Mouse (Mus musculus): ENCODE measurements around the gene Igsf8.

Igsf8 gene

GRCm38 (mm10) chr1:172305153-172305552 lies 43.7 kb downstream of the Igsf8 start:
- DNase-seq = no peak

DNA sequence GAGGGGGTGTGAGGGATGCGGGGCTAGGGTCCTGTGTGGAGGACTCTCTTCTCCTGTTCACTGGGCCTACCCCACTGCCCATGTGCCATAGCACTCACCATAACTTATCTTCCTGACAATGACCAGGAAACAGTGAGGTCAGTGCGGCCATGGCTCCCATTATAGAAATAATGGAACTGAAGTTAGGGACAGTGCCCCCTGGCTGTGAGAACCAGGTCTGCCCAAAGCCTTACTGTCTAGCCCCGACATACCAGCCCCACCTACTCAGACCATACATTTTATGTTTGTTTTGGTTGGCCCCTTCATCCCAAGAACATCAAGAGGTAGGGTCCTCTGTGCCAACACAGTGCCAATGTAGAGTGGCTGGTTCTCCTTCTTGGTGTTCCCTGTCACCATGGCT lies 44.2 kb downstream of the Igsf8 start:
- DNase-seq = no peak

DNA sequence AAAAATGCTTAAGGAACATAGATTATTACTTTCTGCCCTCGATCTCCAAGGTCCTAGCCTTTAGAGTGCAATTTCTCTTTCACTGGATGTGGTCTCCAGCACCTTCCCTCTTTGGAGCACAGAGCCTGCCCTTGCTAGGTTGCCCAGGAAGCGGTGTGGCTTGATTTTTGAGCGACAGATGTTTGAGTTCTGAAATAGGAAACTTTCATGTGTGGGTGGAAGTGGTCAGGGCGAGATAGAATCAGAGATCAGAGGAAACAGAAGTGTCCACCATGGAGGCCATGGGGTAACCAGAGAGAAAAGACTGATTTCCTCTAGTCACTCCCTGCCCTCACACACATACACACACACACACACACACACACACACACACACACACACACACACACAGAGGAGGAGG lies 44.8 kb downstream of the Igsf8 start:
- DNase-seq = no peak

DNA sequence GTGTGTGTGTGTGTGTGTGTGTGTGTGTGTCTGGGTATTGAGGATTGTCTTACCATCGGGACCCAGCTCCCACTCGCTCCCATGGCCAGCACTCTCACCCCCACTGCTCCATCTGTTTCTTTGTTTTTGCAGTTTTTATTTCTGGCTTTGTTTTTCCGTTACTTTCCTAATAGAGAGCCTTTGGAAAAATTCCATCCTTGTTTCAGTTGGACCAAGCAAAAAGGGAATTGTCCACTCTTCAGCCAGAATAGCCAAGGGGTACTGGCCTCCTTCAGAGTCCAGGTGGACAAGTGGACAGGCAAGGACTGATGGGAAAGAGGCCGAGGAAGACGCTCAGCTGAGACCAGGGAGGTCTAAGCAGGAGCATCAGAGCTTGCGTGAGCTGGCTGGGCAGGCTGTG lies 45.4 kb downstream of the Igsf8 start:
- DNase-seq = no peak

GRCm38 (mm10) chr1:172307936-172308335 lies 46.5 kb downstream of the Igsf8 start:
- no peak for DNase-seq

GRCm38 (mm10) chr1:172308409-172308808 lies 47.0 kb downstream of the Igsf8 start:
- DNase-seq = no peak

DNA sequence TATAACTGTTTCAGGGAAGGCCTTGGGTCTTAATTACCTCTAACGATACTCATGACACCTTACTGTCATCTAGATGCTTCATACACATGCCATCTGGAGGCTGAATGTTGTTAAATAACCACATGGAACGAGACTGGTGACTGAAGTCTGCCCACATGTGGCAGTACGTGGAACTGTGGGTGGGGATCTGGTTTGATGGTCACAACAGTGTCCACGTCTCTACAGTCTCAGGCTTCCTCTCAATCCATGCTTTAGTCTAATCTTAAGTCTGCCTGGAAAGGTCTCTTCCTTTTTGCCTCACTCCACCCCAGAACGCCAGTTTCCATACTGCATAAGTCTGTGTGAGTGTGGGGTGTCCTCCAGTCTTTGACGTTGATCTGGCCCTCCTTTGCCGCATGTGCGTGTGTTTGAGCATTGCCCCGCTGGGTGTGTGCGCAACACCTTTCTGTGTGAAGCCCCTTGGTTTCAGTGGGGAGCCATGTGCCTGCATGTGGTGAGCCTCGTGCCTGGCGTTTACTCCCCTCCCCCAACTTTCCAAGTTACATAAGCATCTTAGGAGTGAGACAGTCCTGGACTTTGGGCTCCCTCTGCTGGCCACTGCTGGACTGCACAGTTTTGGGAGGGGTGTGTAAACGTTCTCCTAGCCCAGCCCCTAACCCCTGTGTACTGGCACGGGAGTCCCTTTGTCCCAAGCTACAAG lies 48.4 kb downstream of the Igsf8 start:
- DNase-seq = peak; percentile 94 to 95

GRCm38 (mm10) chr1:172311248-172311906 lies 49.9 kb downstream of the Igsf8 start:
- peak; percentile 72 to 80 for DNase-seq

DNA sequence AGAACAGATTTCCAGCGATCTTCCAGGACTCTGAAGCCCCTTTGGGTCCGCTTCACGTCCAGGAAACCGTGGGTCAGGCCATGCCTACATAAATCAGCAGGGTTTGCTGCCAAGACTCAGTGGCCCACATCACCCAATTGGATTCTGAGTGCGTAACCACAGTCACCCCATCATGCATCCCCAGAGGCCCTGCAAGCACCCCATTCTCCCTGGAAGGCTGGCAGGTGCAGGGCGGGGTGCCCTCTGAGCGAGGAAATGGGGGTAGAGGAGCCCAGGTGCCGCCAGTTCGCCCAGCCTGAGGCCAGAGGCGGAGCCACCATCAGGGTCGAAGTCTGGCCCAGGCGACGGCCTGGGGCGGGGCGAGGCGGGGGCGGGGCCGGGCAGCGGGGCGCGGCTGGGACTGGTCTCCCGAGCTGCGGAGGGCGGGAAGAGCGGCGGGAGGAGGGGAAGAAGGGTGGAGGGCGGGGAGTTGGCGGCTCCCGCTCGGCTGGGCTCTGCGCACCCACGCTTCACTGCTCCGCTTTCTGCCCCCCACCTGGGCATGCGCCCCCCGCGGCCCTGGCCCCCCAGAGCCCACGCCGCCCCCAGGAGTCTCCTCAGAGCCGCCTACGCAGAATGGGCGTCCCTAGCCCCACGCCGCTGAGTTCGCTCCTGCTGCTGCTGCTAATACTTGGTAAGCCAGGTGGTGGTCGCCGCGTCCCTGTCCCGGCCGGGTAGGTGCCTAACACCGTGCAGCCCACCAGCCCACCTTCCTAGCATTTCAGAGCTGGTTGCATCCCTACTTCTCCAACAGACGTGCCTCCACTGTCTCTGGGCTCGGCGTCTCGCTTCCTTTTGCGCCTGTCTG lies 50.7 kb downstream of the Igsf8 start:
- DNase-seq = peak; percentile 92 to 97

- peak in 1 of 2 experiments; percentile 70 for DNase-seq
Measured at GRCm38 (mm10) chr1:172312768-172313561, 51.5 kb downstream of the Igsf8 start.

DNA sequence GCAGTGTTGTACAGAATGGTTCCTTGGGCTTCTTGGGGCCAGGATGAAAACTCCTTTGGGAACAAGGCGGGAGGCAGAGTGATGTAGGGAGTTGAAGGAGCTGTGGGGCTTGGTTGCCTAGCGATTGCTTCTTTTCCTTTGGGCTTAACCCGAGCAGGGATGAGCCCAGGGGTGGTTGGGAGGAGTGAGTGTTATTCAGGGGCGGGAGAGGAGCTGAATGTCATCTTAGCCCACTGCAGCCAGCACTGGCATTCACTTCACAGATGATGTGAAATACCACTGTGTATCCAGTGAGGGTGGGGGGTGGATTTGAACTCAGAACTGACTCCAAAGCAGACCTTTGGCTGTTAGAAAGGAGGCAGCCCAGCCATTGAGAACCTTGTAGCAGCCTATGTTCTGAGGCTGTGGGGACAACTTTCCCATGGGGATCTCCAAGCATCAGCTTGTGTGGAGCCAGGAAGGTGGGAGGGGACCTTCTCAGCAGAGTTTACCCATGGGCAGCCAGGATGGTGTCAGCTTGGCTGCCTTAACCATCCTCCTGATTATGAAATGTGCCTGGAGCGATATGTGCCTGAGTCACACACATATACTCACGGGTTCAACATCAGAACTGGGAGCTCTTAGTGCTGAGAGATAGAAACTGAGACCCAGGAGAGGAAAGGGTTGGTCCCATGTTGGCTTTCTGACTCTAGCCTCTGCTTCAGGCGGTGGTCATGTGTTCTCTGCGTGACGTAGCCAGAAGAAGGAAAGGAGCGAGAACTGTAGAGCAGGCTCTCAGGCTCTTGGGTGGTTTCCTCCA lies 52.4 kb downstream of the Igsf8 start:
- DNase-seq = peak in 1 of 2 experiments; percentile 33

GRCm38 (mm10) chr1:172314911-172315310 lies 53.5 kb downstream of the Igsf8 start:
- no peak for DNase-seq

GRCm38 (mm10) chr1:172317431-172317830 lies 56.0 kb downstream of the Igsf8 start:
- DNase-seq = peak in 1 of 2 experiments; percentile 47

- DNase-seq = peak; percentile 66 to 70
Measured at GRCm38 (mm10) chr1:172317946-172318345, 56.5 kb downstream of the Igsf8 start.

DNA sequence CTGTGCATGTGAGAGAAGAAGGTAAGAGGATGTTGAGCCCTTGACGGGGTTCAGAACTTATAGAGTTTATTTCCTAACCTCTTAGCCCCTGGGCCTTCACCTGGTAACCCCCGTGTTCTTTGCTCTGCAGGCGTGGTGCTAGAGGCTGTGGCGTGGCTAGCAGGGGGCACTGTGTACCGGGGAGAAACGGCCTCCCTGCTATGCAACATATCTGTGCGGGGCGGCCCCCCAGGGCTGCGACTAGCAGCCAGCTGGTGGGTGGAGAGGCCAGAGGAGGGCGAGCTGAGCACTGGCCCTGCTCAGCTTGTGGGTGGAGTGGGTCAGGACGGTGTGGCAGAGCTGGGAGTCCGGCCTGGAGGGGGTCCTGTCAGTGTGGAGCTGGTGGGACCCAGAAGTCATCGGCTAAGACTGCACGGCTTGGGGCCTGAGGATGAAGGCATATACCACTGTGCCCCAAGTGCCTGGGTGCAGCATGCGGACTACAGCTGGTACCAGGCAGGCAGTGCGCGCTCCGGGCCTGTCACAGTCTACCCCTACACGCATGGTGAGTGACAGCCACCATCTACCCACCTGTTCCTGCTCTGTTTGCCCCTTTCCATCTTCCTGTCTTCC lies 57.1 kb downstream of the Igsf8 start:
- DNase-seq = peak; percentile 57 to 59

DNA sequence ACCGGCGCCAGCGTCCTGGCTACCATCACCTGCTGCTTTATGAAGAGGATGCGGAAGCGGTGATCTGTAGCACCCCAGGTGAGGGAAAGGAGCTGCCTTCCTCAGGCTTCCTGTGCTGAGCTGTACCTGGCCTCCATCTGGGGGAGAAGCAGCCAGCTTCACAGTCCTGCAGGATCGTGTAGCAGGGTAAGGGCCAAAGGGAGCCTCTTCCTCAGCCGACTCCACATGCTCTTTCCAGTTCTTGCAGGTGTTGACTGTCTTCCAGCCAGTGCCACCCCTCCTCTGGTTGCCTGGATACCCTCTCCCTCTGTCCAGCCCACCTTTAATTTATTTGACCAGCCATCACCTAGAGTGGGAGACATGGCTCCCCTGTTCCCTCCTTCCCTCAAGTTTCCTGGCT lies 57.9 kb downstream of the Igsf8 start:
- DNase-seq = peak in 1 of 2 experiments; percentile 52

DNA sequence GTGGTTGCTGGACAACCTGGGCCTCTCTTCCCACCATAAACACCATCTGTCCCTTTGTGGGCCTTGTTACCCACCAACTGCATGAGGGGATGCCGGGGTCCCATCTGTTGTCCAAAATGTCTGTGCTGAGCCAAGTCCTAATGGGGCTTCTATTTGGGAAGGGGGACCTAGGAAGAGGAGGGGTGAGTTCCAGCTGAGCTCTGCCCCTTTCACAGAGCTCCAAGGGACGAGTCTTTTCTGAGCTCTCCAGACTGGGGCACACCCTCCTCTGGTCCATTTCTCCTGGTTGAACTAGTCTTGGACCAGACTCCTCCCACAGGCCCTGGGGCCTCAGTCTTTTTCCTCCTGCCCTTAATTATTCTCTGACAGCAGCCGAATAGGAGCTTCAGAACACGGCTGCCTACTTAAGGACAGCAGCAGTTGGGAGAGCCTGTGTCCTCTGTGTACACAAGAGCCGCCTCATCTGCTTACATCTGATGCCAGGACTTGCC lies 58.5 kb downstream of the Igsf8 start:
- DNase-seq = peak in 1 of 2 experiments; percentile 52

DNA sequence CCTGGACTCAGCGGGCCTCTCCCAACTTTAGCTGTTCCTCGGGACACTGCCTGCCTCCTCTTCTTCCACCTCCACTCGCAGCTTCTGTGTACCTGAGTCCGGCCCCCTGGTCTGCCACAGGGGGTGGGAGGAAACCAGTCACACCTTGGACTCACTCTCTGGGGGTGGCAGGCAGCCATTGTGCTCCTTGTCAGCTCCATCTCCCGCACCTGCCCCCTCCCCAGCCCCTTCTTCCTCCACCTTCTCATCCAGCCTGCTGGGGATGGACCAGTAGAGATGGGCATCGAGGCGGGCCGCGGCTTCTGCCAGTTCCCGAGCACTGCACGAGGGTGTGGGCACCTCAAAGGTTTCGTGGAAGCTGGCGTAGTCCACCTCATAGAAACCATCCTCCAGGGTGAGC lies 61.3 kb downstream of the Igsf8 start:
- no peak for DNase-seq

DNA sequence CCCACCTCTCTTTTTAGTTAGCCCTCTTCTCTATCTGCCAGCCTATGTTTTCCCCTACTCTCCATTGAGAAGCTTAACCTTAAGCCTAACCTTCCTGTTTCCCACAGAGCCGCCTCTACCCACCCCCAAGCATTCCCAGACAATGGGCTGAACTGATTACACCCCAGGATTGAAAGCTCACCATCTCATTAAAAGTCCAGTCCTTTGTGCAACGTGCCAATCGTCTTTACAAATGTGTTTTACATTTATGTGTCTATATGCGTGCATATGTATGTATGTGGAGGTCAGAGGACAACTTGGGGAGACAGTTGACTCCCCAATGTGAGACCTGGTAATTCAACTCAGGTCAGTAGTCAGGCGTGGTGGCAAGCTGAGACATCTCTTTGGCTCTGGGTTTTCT lies 61.9 kb downstream of the Igsf8 start:
- peak in 1 of 2 experiments; percentile 5 for DNase-seq

- peak in 1 of 2 experiments; percentile 18 for DNase-seq
Measured at GRCm38 (mm10) chr1:172323801-172324359, 62.4 kb downstream of the Igsf8 start.

DNA sequence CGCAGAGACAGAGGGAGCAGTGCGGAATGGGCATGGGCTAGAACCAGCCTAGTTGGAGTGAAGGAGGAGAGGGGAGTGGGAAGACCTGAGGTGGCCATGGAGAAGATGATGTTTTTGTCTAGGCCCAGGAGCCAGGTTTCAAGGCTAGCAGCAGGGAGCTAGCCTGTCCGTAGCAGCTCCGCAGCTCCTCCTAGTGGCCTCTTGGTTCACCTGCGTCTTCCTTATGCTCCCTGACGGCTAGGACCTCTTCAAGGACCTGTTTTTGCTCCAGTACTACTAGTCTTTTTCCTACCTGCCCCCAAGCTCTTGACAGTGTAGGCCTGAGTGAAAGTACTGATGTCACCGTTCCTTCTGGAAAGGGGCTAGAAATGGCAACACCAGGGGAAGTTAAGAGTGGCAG lies 63.3 kb downstream of the Igsf8 start:
- peak; percentile 88 to 92 for DNase-seq

Data from cerebellum, postnatal 25 days (tissue).